Mouse (Mus musculus) MN1 (cell line): ENCODE measurements around the gene Zbtb16.

Experiments used
- DNase-seq: peaks from one replicate; pipeline ENCODE4 v3.0.0-alpha.2; 2016; ENCODE audit warnings: low spot score

Zbtb16 gene

GRCm38 (mm10) chr9:48707134-48707823, 128.7 kb downstream of the Zbtb16 start:
- DNase-seq, result no peak

DNA sequence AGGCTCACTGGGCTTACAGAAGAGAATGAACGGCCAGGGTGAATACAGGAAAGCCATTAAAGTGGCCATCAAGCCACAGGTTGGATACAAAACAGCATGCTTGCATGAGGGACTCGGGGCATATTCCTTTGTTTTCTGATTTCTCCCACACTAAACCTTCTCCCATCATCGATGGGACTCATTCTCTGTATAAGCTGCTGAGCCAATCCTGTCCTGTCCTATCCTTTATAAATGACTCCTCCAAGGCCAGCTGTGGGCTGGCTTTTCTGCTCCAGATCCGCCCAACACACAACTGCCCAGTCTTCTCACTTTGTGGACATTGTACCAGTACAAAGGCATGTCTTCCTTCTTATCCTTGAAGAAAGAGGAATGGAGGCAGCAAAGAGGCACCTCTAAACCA, 134.7 kb downstream of the Zbtb16 start:
- no peak for DNase-seq

DNA sequence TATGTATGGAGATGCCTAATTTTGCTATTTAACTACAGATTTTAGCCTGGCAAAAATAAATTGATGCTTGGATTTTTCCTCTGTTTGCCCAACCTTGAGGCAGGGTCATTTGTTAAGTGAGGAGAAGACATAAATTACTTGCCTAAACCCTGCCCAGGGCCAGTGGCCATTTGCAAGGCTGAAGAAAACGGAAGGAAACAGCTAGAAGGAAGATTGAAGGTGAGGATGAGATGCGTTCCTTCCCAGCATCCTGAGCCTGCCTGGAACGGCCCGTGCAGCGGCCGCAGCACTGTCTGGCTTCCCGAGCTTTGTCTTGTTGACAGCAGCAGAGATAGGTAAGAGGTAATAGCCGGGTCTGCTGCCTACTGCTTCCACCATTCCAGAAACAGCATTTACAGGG, 135.2 kb downstream of the Zbtb16 start:
- no peak for DNase-seq

DNA sequence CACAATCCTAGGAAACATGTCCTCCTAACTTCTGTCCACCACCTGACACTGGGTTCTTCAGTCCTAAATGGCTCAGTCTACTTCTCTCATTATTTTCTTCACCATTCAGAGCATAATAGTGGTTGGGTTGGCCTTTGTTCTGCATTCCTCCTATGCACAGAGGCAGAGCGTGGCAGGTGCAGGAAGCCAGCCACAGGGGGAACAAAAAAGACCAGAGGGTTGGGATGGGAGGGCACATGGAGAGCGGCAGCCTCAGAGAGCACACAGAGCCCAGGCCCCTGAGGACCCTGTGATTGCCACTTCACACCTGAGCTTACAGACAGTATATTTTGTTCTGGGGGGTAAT, 138.6 kb downstream of the Zbtb16 start:
- DNase-seq, result no peak

- no peak for DNase-seq
These were observed 139.1 kb downstream of the Zbtb16 start for GRCm38 (mm10) chr9:48696731-48697469.

DNA sequence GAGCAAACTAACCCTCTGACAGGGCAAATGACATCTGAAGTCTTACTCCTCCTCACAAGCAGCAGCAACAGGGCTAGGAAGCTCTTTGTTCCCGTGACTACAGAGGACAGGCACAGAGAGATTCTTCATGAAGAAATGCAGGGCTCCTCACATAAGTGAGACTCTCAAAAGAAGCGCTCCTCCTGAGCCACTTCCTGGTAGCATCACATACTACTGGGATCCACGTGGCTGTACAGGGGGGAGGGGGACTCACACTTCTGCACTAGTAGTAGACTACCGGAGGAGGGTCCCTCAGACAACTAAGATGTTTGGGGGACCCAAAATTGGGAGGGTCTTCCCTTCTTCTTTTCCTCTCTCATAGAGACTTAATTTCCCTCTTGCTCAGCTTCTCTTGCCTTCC, 139.7 kb downstream of the Zbtb16 start:
- no peak for DNase-seq

GRCm38 (mm10) chr9:48695796-48696195, 140.2 kb downstream of the Zbtb16 start:
- peak; percentile 9 for DNase-seq

DNA sequence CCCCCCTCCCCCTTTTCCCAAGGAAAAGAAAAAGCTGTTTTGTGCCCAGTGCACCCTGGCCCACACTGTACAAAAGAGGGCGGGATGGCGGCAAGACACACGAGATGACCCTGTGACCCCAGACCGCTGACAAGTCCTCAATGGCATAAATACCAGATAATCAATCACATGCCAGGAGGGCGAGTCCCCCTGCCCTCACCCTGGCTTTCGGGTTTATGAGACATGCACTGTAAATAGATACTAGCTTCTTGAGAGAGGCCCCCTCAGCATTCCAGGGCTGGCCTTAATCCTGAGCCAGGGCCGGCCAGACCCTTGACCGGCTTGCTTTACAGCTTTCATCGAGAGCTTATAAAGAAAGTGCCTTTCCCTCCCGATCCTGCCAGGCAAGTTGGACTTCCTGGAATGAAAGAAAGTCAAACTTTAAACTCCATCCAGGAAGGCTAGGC, 141.4 kb downstream of the Zbtb16 start:
- DNase-seq, result no peak

DNA sequence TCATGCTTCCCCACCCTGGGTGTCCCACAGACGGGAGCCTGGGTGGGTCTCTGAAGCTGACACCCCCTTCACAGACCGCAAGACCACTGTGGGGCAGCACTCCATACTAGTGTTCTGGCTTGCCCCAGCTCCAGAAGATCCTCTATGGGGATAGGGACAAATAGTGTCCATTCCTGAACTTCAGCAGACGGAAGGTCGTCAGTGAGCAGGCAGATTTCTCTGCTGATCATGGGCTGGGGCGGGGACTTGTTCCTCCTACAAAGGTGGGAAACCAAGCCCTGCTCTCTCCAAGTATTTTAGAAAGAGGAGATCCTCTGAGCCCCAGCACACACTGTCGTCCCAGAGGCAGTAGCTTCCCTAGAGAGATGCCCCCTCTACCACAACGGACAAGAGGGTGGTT, 142.3 kb downstream of the Zbtb16 start:
- no peak for DNase-seq

DNA sequence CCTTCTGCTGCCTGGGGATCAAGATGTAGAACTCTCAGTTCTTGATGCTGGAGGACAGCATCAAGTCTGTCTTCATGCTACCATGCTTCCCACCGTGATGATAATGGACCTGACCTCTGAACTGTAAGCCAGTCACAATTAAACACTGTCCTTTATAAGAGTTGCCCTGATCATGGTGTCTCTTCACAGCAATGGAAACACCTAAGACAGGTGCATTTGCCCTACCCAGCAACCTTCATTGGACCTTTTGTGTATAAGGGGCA, 146.4 kb downstream of the Zbtb16 start:
- no peak for DNase-seq

DNA sequence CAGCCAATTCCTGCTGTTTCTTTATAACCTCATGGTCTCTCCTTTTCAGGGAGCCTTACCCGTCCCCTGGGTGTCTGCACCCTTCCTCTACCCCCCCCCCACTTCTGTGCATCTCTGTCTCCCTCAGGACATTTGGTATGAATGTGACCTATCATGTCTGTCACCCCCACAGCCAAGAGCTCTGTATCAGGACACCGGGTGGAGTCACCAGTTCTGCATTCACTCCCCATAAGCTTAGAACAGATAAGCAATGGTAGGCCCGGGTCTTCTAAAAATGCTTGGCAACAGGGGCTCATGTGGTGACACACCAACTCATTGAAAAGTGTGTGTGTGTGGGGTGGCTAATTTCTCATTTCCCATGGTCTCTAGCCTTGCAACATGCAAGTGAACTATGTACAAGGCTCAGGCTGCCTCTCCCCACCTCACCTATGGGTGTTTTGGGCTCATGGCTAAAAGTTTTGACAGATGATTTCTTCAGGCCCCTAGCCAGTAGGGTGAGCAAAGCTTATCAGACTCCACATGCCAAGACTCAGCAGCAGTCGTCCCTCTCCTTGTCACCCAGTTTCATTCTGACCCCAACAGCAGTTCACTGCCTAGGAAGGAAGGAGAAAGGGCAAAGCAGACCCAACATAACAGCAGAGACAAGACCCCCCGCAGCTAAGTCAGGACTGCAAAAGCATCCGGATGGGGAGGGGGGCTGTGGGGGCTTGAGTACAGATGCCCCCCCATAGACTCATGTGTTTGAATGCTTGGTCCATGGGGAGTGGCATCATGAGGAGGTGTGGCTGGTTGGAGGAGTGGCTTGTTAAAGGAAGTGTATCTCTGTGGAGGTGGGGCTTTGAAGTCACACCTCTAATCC, 146.9 kb downstream of the Zbtb16 start:
- DNase-seq, result no peak

DNA sequence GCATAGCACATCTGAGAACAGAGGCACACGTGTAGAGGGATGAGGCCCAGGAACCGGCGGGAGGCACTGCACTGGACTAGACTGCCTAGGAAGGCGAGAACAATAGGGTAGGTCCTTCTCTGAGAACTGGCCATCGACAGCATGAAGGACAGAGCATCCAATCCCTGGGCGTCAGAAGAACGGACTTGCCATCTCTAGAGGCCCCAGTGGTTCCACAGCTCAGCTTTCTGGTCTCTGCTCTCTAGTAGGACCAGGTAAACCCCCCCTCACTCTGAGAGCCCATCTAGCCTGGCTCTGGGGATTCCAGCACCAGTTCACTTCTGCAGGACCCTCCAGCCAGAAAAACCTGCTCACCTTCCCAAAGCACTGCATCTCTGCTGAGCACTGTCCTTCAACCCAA, 148.1 kb downstream of the Zbtb16 start:
- no peak for DNase-seq

- no peak for DNase-seq
These were observed 150.3 kb downstream of the Zbtb16 start for GRCm38 (mm10) chr9:48685721-48686120.

DNA sequence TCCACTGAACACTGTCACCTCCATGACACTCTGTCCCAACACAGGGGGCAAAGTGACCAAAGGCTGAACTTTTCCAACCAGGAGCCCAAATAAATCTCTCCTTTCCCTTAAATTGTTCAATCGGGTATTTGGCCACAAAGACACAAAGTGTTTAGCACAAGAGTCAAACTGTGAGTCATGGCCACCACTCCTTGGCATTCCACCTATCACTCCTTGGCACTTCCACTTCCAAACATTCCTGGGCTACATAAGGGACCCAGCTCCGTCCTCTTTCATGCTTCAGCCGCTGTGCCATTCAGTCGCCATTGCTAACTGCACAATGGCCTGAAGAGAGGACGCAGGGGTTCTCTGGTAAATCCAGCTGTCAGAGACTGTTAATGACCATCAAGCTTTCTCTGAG, 151.9 kb downstream of the Zbtb16 start:
- DNase-seq, result no peak

GRCm38 (mm10) chr9:48681193-48681592, 154.8 kb downstream of the Zbtb16 start:
- DNase-seq, result no peak

GRCm38 (mm10) chr9:48678426-48679358, 157.3 kb downstream of the Zbtb16 start:
- no peak for DNase-seq

DNA sequence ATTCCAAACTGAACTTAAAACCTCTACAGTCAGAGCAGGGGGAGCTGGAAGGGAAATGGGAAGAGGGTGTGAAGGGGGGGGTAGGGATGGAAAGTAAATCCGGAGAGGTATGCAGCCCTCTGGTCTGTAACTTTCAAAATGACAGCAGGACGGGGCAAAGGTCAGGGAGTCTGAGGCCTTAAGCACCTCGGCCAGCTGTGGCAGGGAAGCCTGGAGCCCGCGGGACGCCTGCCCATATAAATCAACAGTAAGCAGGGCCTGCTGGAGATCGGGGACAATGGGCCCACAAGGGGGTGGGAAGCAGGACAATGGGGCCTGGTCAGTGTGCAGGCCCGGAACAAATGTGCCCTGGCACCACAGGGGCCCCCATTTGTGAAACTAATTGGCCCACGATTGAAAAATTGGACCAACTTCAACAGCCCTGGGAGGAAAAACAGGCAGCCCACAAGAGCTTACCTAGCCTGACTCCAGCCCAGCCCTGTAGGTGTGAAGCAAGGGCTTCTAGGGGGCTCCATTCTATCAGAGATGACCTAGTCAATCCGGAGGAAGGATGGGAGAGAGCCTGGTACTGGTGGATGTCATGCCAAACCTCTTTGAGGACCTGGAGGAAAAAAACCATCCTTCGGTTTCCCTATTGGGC, 160.8 kb downstream of the Zbtb16 start:
- no peak for DNase-seq

DNA sequence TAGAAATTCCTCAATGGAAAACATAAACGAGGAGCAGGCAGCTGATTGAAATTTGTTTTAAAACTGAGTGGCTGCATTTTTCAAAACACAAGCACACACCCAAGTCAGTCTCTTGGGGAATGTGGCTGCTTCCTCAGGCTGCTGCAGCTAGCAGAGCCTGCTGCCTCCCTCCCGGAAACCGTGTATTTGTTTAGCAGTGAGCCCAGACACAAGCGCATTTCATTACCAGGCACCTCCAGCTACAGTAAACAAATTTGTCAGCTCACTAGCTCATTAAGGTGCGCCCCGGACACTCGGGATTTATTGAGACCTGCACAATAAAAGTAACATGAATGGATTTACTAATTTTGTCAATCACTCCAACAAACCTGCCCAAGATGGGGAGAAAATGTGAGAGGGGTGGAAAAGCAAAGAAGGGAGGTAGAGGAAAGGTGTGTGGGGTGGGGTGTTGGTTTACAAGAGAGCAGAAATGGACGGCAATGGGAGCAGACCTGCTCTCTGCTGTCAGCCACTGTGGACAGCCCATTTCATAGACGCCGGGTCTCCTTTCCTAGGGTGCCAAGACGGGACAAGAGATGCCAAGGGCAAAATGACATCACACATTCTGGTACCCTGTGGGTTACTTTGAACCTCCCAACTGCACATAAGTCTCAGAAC, 161.5 kb downstream of the Zbtb16 start:
- no peak for DNase-seq

- DNase-seq, result no peak
These were observed 162.2 kb downstream of the Zbtb16 start for GRCm38 (mm10) chr9:48673804-48674203.

- no peak for DNase-seq
These were observed 162.8 kb downstream of the Zbtb16 start for GRCm38 (mm10) chr9:48673213-48673612.

DNA sequence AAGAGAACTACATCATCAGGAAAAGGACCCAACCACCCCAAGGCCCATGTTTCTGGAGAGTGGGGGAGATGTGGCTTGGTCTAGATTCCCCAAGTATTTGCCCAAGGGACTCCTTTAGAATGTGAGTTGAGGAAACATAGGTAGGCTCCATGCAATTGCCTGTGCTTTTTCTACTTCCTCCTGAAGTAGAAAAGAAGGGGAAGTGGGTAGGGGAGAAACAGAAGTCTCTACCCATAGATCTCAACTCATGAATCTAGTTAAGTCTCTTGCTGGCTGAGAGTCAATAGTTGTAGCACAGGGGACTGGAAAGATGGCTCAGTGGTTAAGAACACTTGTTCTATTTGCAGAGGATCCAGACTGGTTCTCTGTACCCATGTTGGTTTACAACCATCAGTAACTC, 164.2 kb downstream of the Zbtb16 start:
- DNase-seq, result no peak
